Mouse (Mus musculus) limb, embryonic 13.5 days (tissue): ENCODE measurements at regions not wholly inside any gene's neighbourhood (a gene's known extent, or its start where the extent isn't known, plus 50 kb on each side); places are given as distances from the start of the nearest gene placed in this dataset.
A peak's percentile ranks its signal among the peaks of the same experiment; 100 is the strongest.

ENCODE experiments used
- ATAC-seq: fragments of 200-750 bp; cut with Nextera tagmentation; 2 replicates; pipeline ENCODE4 v1.8.0; 2017; ENCODE audit warnings: low read depth, moderate number of reproducible peaks, moderate TSS enrichment; ENCODE audit not compliant: low FRiP score
- H3K27ac ChIP-seq: fragments of 300-500 bp; sonication (generic); 2 replicates; pipeline ENCODE4 v1.5.1; 2015; ENCODE audit warnings: inconsistent platforms, mild to moderate bottlenecking, moderate library complexity
- H3K27me3 ChIP-seq: fragments of 300-500 bp; sonication (generic); 2 replicates; pipeline ENCODE4 v1.6.1; 2015; ENCODE audit warnings: mild to moderate bottlenecking, inconsistent platforms
- H3K36me3 ChIP-seq: fragments of 300-500 bp; sonication (generic); 2 replicates; pipeline ENCODE4 v1.6.1; 2015; ENCODE audit warnings: inconsistent platforms, mild to moderate bottlenecking, moderate library complexity
- H3K4me1 ChIP-seq: fragments of 300-500 bp; sonication (generic); 2 replicates; pipeline ENCODE4 v1.6.1; 2015; ENCODE audit warnings: inconsistent platforms
- H3K4me2 ChIP-seq: fragments of 300-500 bp; sonication (generic); replicated peaks from 2 replicates; pipeline ENCODE4 v1.6.1; 2015; ENCODE audit warnings: inconsistent platforms, mild to moderate bottlenecking, moderate library complexity
- H3K4me3 ChIP-seq: fragments of 300-500 bp; sonication (generic); 2 replicates; pipeline ENCODE4 v1.5.1; 2015; ENCODE audit warnings: moderate library complexity, mild to moderate bottlenecking, inconsistent platforms
- H3K9ac ChIP-seq: fragments of 300-500 bp; sonication (generic); 2 replicates; pipeline ENCODE4 v1.6.1; 2015; ENCODE audit warnings: mild to moderate bottlenecking, inconsistent platforms
- H3K9me3 ChIP-seq: fragments of 300-500 bp; sonication (generic); 2 replicates; pipeline ENCODE4 v1.6.1; 2016; ENCODE audit warnings: inconsistent platforms
- WGBS: fragments of 180-500 bp; shearing (Covaris S2); methylation state at CpG from one replicate; pipeline ENCODE4 v1.1.7; 2015; 5-methylcytosine and 5-hydroxymethylcytosine counted together

- no peaks in the 10 kb centered on the region for H3K27me3 ChIP-seq
- H3K9me3 ChIP-seq: no peaks in the 10 kb centered on the region
- WGBS: 19% methylated on average over 15 of the region's 15 CpGs
- H3K36me3 ChIP-seq: no peaks in the 10 kb centered on the region
- peak overlapping the region; percentile 67 for H3K27ac ChIP-seq
- peaks cover 39% of the 10 kb centered on the region for H3K4me1 ChIP-seq
- H3K4me3 ChIP-seq: no peak overlapping the region
- ATAC-seq: peak; percentile 49; the same call in 1 of the 2 replicates
- peak overlapping the region; percentile 32; the same call in 1 of the 2 replicates for H3K9ac ChIP-seq
- H3K4me2 ChIP-seq: peak overlapping the region; percentile 37
These were observed 109.8 kb upstream of the Parp11 start for GRCm38 (mm10) chr6:127336681-127337397.

- ATAC-seq: no peak
- WGBS: 14% methylated on average over 15 of the region's 15 CpGs
- Histone ChIP-seq H3K36me3 (no peaks in the 10 kb centered on the region), H3K9ac (no peak overlapping the region), H3K4me3 (no peak overlapping the region), H3K4me1 (peaks cover 39% of the 10 kb centered on the region), H3K27me3 (no peaks in the 10 kb centered on the region), H3K9me3 (no peaks in the 10 kb centered on the region), H3K27ac (peak overlapping the region; percentile 67), H3K4me2 (peak overlapping the region; percentile 37)
These were observed 109.2 kb upstream of the Parp11 start for GRCm38 (mm10) chr6:127337398-127337871.

GRCm38 (mm10) chr6:127338412-127338811 is 108.2 kb upstream of the Parp11 start:
- ATAC-seq: no peak

DNA sequence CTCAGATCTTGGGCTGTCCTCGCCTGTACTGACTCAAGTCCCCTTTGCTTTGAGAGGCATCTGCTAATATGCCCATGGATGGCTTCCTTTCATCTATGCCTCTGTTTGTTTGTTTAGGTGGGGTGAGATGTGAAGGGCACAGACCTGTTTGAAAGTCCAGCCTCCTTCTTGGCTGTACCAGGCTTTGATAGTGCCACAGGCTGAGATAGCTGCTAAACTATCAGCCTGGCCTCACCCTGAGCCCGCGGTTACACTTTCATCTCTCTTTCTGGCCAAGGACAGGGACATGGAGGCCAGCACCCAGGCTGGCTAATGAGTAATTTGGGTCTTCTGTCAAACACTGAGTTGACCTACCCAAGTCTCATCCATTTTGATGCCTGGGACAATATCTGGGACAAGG is 105.0 kb upstream of the Parp11 start:
- Histone ChIP-seq H3K36me3 (no peaks in the 10 kb centered on the region), H3K27ac (no peak overlapping the region), H3K9ac (no peak overlapping the region), H3K4me2 (no peak overlapping the region), H3K4me3 (no peak overlapping the region), H3K9me3 (no peaks in the 10 kb centered on the region), H3K4me1 (peaks cover 25% of the 10 kb centered on the region), H3K27me3 (no peaks in the 10 kb centered on the region)
- WGBS: 86% methylated on average over 3 of the region's 3 CpGs
- no peak for ATAC-seq

More at GRCm38 (mm10) chr6:127338412-127338811, 108.2 kb upstream of the Parp11 start:
- no peaks in the 10 kb centered on the region for H3K9me3 ChIP-seq
- no peak overlapping the region for H3K27ac ChIP-seq
- no peaks in the 10 kb centered on the region for H3K36me3 ChIP-seq
- peaks cover 39% of the 10 kb centered on the region for H3K4me1 ChIP-seq
- no peak overlapping the region for H3K4me3 ChIP-seq
- H3K27me3 ChIP-seq: no peaks in the 10 kb centered on the region
- WGBS: 26% methylated on average over 6 of the region's 6 CpGs
- no peak overlapping the region for H3K9ac ChIP-seq
- H3K4me2 ChIP-seq: no peak overlapping the region

DNA sequence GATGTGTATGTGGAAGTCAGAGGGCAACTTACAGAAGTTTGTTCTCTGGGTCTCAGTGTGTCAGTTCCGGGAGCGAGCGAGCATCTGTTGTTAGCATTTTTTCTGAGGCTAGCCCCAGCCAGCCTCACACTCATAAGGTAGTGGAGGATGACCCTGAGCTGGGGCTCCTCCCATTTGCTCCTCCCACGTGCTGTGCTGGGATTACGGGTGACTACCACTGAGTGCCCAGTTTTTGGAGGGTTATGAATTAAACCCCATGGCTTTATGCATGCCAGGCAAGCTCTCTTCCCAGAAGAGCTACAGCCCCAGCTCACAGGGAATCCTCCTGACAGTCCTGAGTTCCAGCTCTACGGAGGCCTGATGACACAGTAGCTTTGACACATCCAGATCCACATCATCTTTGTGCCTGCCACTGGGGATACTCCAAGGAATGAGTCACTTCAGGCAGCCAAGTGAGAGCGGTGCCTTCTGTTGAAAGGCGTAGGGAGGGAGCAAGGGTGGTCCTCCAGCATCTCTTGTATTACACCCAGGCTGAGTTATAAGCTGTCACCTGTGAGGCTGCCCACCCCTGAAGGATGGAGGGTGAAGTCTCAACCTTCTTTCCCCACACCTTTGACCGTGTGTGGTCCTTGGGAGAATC is 97.8 kb upstream of the Parp11 start:
- Histone ChIP-seq H3K27me3 (no peaks in the 10 kb centered on the region), H3K27ac (no peak overlapping the region; the same call in 1 of the 2 replicates), H3K4me1 (peaks cover 12% of the 10 kb centered on the region; the same call in 1 of the 2 replicates), H3K4me2 (no peak overlapping the region), H3K4me3 (no peak overlapping the region), H3K9ac (no peak overlapping the region), H3K9me3 (no peaks in the 10 kb centered on the region), H3K36me3 (no peaks in the 10 kb centered on the region)
- no peak for ATAC-seq
- 76% methylated on average over 9 of the region's 9 CpGs for WGBS

DNA sequence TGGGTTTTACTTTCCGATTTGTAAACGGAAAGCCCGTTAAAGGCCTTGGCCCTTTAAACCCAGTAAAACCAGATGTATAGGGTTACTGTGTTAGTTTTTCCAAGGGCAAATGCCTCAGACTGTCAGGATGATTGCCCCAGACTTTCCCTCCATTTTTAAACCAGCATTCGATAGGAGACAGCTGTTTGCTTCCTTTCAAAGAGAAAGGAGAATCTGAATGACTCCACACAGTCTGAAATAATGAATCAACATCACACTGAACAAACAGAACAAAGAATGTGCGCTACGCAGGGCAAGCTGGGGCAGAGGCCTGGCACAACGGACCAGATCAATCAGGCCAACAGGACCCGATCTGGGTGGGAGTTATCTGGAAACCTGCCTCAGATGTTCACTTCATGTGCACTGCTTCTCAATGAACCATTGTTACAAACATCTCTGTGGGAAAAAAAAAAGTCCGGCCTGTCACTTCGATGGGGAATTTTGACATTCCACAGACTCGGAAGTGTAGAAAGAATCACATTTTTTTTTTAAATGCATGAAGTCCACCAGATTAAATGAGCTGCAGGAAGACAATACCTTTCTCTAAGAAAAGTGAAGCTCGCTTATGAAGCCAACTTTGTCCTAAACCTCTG is 97.0 kb upstream of the Parp11 start:
- WGBS: 45% methylated on average over 12 of the region's 12 CpGs
- no peak overlapping the region for H3K9ac ChIP-seq
- no peak overlapping the region for H3K4me3 ChIP-seq
- H3K36me3 ChIP-seq: no peaks in the 10 kb centered on the region
- no peak for ATAC-seq
- H3K4me1 ChIP-seq: peaks cover 12% of the 10 kb centered on the region; the same call in 1 of the 2 replicates
- H3K27me3 ChIP-seq: no peaks in the 10 kb centered on the region
- H3K9me3 ChIP-seq: no peaks in the 10 kb centered on the region
- no peak overlapping the region for H3K27ac ChIP-seq
- no peak overlapping the region for H3K4me2 ChIP-seq

DNA sequence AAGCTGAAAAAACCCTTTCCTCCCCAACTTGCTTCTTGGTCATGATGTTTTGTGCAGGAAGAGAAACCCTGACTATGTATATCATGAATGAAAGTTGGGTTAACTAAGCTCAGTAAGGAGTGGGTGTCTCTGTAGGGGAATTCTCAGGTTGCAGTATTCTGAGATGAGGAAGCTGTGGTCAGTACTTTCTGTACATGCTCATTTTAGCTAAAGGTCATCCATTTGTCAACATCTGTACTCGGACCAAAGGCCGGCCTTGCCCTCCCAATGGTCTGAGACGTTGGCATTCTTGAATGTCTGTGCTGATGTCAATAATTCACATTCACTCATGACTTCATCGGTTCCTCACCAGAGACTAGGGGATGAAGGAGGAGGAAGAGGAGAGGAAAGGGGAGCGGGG is 94.9 kb upstream of the Parp11 start:
- Histone ChIP-seq H3K4me2 (no peak overlapping the region), H3K27ac (no peak overlapping the region), H3K9me3 (no peaks in the 10 kb centered on the region), H3K27me3 (no peaks in the 10 kb centered on the region), H3K9ac (no peak overlapping the region), H3K4me3 (no peak overlapping the region), H3K36me3 (no peaks in the 10 kb centered on the region), H3K4me1 (peaks cover 16% of the 10 kb centered on the region)
- ATAC-seq: no peak
- WGBS: 88% methylated on average over 5 of the region's 5 CpGs

DNA sequence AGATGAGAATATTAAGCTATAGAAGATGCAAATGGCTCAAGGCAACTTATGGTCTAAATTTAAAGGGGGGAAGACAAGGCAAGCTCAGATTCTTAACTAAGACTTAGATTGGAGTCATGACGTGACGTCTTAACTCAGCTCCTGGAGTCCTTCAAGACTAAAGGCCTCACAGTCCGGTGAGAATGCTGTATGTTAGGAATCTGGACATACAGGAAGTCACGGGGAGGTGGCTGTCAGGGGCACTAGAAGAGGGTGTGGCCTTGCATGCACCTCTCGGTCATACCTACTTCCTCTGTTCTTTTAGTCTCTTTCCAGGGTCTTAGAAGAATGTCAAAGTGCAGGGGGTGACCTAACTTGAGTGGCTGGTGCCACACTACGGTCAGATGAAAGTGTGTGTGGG is 91.5 kb upstream of the Parp11 start:
- Histone ChIP-seq H3K27me3 (no peaks in the 10 kb centered on the region), H3K27ac (no peak overlapping the region), H3K9ac (no peak overlapping the region), H3K4me1 (peaks cover 10% of the 10 kb centered on the region), H3K9me3 (no peaks in the 10 kb centered on the region), H3K4me2 (no peak overlapping the region), H3K36me3 (no peaks in the 10 kb centered on the region), H3K4me3 (no peak overlapping the region)
- WGBS: 73% methylated on average over 6 of the region's 6 CpGs
- ATAC-seq: no peak

DNA sequence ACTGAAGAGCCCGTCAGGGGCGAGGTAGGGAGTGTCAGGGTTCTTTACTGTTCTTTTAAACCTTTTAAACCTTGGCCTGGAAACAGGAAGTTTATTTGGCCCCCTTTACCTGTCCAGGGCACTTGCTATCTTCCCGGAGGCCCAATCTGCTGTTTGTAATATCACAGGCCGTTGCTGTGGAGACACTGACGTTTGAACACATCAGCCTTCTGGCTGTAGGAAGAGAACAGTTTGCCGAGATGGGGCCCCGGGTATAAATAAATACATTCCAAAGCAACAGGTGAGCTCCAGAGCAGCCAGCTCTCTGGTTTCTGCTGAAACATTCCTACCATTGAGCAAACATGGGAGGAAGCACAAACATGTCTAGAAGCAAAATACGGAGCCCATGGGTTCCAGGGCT is 90.2 kb upstream of the Parp11 start:
- Histone ChIP-seq H3K9ac (no peak overlapping the region), H3K27me3 (0 out of 2 replicates have a peak, but pooled peaks cover 6% of the 10 kb centered on the region), H3K27ac (no peak overlapping the region), H3K9me3 (no peaks in the 10 kb centered on the region), H3K4me1 (peaks cover 10% of the 10 kb centered on the region), H3K36me3 (no peaks in the 10 kb centered on the region), H3K4me3 (no peak overlapping the region), H3K4me2 (no peak overlapping the region)
- WGBS: 70% methylated on average over 8 of the region's 8 CpGs
- ATAC-seq: no peak

DNA sequence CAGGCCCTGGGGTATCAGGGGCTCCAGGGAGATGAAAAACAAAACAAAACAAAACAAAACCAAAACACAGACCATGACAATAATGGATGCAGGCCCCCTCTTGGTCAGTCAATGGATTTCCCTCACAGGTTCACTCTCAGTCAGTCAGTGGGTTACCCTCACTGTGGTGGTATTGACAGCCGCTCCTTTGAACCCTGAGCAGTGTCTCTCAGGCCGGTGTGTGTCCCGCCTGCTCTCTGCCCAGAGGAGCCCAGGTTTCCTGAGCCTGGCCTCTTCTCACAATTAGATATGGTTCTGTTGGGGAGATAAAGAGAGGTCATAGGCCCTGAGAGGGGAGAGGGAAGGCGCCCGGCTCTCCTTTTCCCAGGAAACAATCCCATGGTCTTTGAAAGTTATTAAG is 87.8 kb upstream of the Parp11 start:
- 43% methylated on average over 5 of the region's 5 CpGs for WGBS
- Histone ChIP-seq H3K27ac (no peak overlapping the region), H3K36me3 (no peaks in the 10 kb centered on the region), H3K9ac (no peak overlapping the region), H3K27me3 (0 out of 2 replicates have a peak, but pooled peaks cover 6% of the 10 kb centered on the region), H3K4me1 (peaks cover 18% of the 10 kb centered on the region), H3K4me2 (no peak overlapping the region), H3K4me3 (no peak overlapping the region), H3K9me3 (no peaks in the 10 kb centered on the region)
- ATAC-seq: no peak

- Histone ChIP-seq H3K4me1 (peaks cover 20% of the 10 kb centered on the region), H3K4me2 (no peak overlapping the region), H3K27ac (no peak overlapping the region), H3K9ac (no peak overlapping the region), H3K4me3 (no peak overlapping the region), H3K27me3 (0 out of 2 replicates have a peak, but pooled peaks cover 6% of the 10 kb centered on the region), H3K9me3 (no peaks in the 10 kb centered on the region), H3K36me3 (no peaks in the 10 kb centered on the region)
- 43% methylated on average over 9 of the region's 9 CpGs for WGBS
- peak; percentile 37; the same call in 1 of the 2 replicates for ATAC-seq
These were observed 87.2 kb upstream of the Parp11 start for GRCm38 (mm10) chr6:127359391-127359874.

DNA sequence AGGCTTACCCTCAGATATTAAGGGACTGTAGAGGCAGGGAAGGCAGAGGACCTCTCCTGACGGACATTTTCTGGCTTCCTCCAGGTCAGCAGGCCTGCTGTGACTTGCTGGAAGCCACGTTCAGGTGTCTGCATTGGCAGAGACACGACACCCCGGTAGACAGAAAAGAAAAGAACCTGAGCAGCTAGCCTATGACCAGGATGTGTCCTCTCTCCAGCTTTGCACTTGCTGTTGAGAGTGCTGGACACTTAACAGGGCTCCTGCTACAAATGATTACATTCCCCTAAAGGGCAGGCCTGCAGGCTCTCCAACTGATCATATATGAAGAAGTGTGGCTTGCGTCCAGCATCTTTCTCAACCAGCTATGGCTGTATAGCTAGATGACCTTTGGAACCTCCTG is 84.5 kb upstream of the Parp11 start:
- H3K4me3 ChIP-seq: no peak overlapping the region
- H3K27me3 ChIP-seq: 0 out of 2 replicates have a peak, but pooled peaks cover 6% of the 10 kb centered on the region
- no peaks in the 10 kb centered on the region for H3K9me3 ChIP-seq
- 81% methylated on average over 5 of the region's 5 CpGs for WGBS
- no peak overlapping the region for H3K27ac ChIP-seq
- ATAC-seq: no peak
- H3K4me2 ChIP-seq: no peak overlapping the region
- H3K9ac ChIP-seq: no peak overlapping the region
- peaks cover 20% of the 10 kb centered on the region for H3K4me1 ChIP-seq
- no peaks in the 10 kb centered on the region for H3K36me3 ChIP-seq
